Mouse (Mus musculus): ENCODE data around the gene Otor. TPM values are rescaled to one million over a fixed set of nuclear protein-coding genes. Genes with fewer than 3 reads are reported as not detected.
A peak's percentile ranks its signal among the peaks of the same experiment; 100 is the strongest.

Gene Otor
- polyA plus RNA-seq, 1 experiment = not detected

- Histone ChIP-seq H3K4me1 (ENCODE audit: control insufficient read depth, insufficient read depth, low read length) (no peaks in the 10 kb centered on the region), H3K27ac (ENCODE audit: control insufficient read depth, insufficient read depth, low read depth, low read length, poor library complexity) (no peak overlapping the region), H3K4me3 (replicated peaks; ENCODE audit: control insufficient read depth, low read depth, low read length) (peak overlapping the region; percentile 96)
- TF ChIP-seq CTCF (IDR thresholded peaks at IDR 0.05; ENCODE audit: control insufficient read depth, insufficient read depth, low read length) = no peak
- no peak for TF ChIP-seq POLR2A (IDR thresholded peaks at IDR 0.05; ENCODE audit: borderline replicate concordance, control insufficient read depth, low read depth, low read length)
- WGBS = 64% methylated on average over 6 of the region's 6 CpGs
Measured at GRCm38 (mm10) chr2:143062432-143062811, 15.9 kb upstream of the Otor start.

- no peak for TF ChIP-seq CTCF (IDR thresholded peaks at IDR 0.05; ENCODE audit: control insufficient read depth, insufficient read depth, low read length)
- TF ChIP-seq POLR2A (IDR thresholded peaks at IDR 0.05; ENCODE audit: borderline replicate concordance, control insufficient read depth, low read depth, low read length) = peak; percentile 25; the same call in 1 of the 2 replicates
- under 1% methylated on average over 55 of the region's 55 CpGs for WGBS
- Histone ChIP-seq H3K4me3 (replicated peaks; ENCODE audit: control insufficient read depth, low read depth, low read length) (peak within 1 kb of the TSS; percentile 96), H3K27ac (ENCODE audit: control insufficient read depth, insufficient read depth, low read depth, low read length, poor library complexity) (peak within 1 kb of the TSS; percentile 20; the same call in 1 of the 2 replicates), H3K4me1 (ENCODE audit: control insufficient read depth, insufficient read depth, low read length) (no peaks in the 10 kb centered on the region)
Measured at GRCm38 (mm10) chr2:143062812-143063792, 15.2 kb upstream of the Otor start, which contains the start of gene Snrpb2. Gene Snrpb2, plus strand, starts transcription at chr2:143063039.

- WGBS = 93% methylated on average over 3 of the region's 3 CpGs
- no peak overlapping the region for H3K4me3 ChIP-seq (replicated peaks; ENCODE audit: control insufficient read depth, low read depth, low read length)
- no peaks in the 10 kb centered on the region for H3K4me1 ChIP-seq (ENCODE audit: control insufficient read depth, insufficient read depth, low read length)
- no peak overlapping the region for H3K27ac ChIP-seq (ENCODE audit: control insufficient read depth, insufficient read depth, low read depth, low read length, poor library complexity)
- TF ChIP-seq POLR2A (IDR thresholded peaks at IDR 0.05; ENCODE audit: borderline replicate concordance, control insufficient read depth, low read depth, low read length) (no peak), CTCF (IDR thresholded peaks at IDR 0.05; ENCODE audit: control insufficient read depth, insufficient read depth, low read length) (no peak)
Measured at GRCm38 (mm10) chr2:143065914-143066313, 12.4 kb upstream of the Otor start.

- H3K27ac ChIP-seq (ENCODE audit: control insufficient read depth, insufficient read depth, low read depth, low read length, poor library complexity) = no peak overlapping the region
Measured at GRCm38 (mm10) chr2:143081693-143082092, 3.4 kb downstream of the Otor start.

GRCm38 (mm10) chr2:143084852-143085397, 6.7 kb downstream of the Otor start:
- Histone ChIP-seq H3K4me3 (replicated peaks; ENCODE audit: control insufficient read depth, low read depth, low read length) (no peak overlapping the region), H3K4me1 (ENCODE audit: control insufficient read depth, insufficient read depth, low read length) (no peaks in the 10 kb centered on the region), H3K27ac (ENCODE audit: control insufficient read depth, insufficient read depth, low read depth, low read length, poor library complexity) (no peak overlapping the region)
- TF ChIP-seq CTCF (IDR thresholded peaks at IDR 0.05; ENCODE audit: control insufficient read depth, insufficient read depth, low read length) (no peak), POLR2A (IDR thresholded peaks at IDR 0.05; ENCODE audit: borderline replicate concordance, control insufficient read depth, low read depth, low read length) (no peak)
- WGBS = 36% methylated on average over 2 of the region's 2 CpGs

More at GRCm38 (mm10) chr2:143081693-143082092, 3.4 kb downstream of the Otor start:
- no peaks in the 10 kb centered on the region for H3K4me1 ChIP-seq (ENCODE audit: control insufficient read depth, insufficient read depth, low read length)
- no peak overlapping the region for H3K4me3 ChIP-seq (replicated peaks; ENCODE audit: control insufficient read depth, low read depth, low read length)
- 0% methylated on average over 3 of the region's 3 CpGs for WGBS
- no peak for TF ChIP-seq POLR2A (IDR thresholded peaks at IDR 0.05; ENCODE audit: borderline replicate concordance, control insufficient read depth, low read depth, low read length)

GRCm38 (mm10) chr2:143089866-143090265, 11.6 kb downstream of the Otor start:
- no peaks in the 10 kb centered on the region for H3K4me1 ChIP-seq (ENCODE audit: control insufficient read depth, insufficient read depth, low read length)
- TF ChIP-seq CTCF (IDR thresholded peaks at IDR 0.05; ENCODE audit: control insufficient read depth, insufficient read depth, low read length) (no peak), POLR2A (IDR thresholded peaks at IDR 0.05; ENCODE audit: borderline replicate concordance, control insufficient read depth, low read depth, low read length) (no peak)
- WGBS = 82% methylated on average over 8 of the region's 8 CpGs

GRCm38 (mm10) chr2:143093726-143094125, 15.5 kb downstream of the Otor start:
- 20% methylated on average over 6 of the region's 6 CpGs for WGBS
- Histone ChIP-seq H3K4me1 (ENCODE audit: control insufficient read depth, insufficient read depth, low read length) (no peaks in the 10 kb centered on the region), H3K4me3 (replicated peaks; ENCODE audit: control insufficient read depth, low read depth, low read length) (no peak overlapping the region), H3K27ac (ENCODE audit: control insufficient read depth, insufficient read depth, low read depth, low read length, poor library complexity) (no peak overlapping the region)
- no peak for TF ChIP-seq POLR2A (IDR thresholded peaks at IDR 0.05; ENCODE audit: borderline replicate concordance, control insufficient read depth, low read depth, low read length)
- TF ChIP-seq CTCF (IDR thresholded peaks at IDR 0.05; ENCODE audit: control insufficient read depth, insufficient read depth, low read length) = 0 out of 2 replicates have a peak, but pooled peaks have one; percentile 24

More at GRCm38 (mm10) chr2:143089866-143090265, 11.6 kb downstream of the Otor start:
- H3K27ac ChIP-seq (ENCODE audit: control insufficient read depth, insufficient read depth, low read depth, low read length, poor library complexity) = no peak overlapping the region
- no peak overlapping the region for H3K4me3 ChIP-seq (replicated peaks; ENCODE audit: control insufficient read depth, low read depth, low read length)

GRCm38 (mm10) chr2:143094761-143095160, 16.5 kb downstream of the Otor start:
- no peak overlapping the region for H3K27ac ChIP-seq (ENCODE audit: control insufficient read depth, insufficient read depth, low read depth, low read length, poor library complexity)
- no peak for TF ChIP-seq POLR2A (IDR thresholded peaks at IDR 0.05; ENCODE audit: borderline replicate concordance, control insufficient read depth, low read depth, low read length)
- TF ChIP-seq CTCF (IDR thresholded peaks at IDR 0.05; ENCODE audit: control insufficient read depth, insufficient read depth, low read length) = no peak
- no peaks in the 10 kb centered on the region for H3K4me1 ChIP-seq (ENCODE audit: control insufficient read depth, insufficient read depth, low read length)
- WGBS = 68% methylated on average over 6 of the region's 6 CpGs
- no peak overlapping the region for H3K4me3 ChIP-seq (replicated peaks; ENCODE audit: control insufficient read depth, low read depth, low read length)

Data from bone marrow, adult 2 months (tissue).